Mouse (Mus musculus): ENCODE data around the gene Gp1bb.

DNA sequence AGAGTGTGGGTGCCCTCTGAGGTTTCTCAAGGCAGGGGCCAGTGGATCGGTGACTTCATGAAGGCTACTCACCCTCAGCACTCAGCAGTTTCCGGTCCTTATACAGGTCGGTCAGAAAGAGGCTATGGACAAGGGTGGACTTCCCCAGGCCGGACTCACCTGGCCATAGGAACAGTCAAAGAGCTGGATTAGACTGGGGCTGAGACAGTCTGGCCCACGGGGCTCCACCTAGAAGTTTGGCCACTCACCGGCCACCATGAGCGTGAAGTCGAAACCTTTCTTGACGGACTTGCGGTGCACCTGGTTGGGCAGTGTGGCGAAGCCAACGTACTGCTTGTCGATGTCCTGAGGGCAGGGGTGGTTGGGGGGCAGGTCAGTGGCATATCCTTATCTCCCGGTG lies 2.9 kb upstream of the Gp1bb start:
- TF ChIP-seq CTCF (IDR thresholded peaks at IDR 0.05) (no peak), POLR2A (IDR thresholded peaks at IDR 0.05; ENCODE audit: insufficient read depth, low read depth, low read length) (no peak), EP300 (IDR thresholded peaks at IDR 0.05; ENCODE audit: insufficient read depth, low read depth, low read length) (no peak)
